Mouse (Mus musculus): ENCODE results near the gene Rars. TPM values are rescaled to one million over a fixed set of nuclear protein-coding genes. Genes with fewer than 3 reads are reported as not detected.
"Not testable (repeated sequence)": the region's sequence is repeated elsewhere in the genome, so short reads cannot be mapped to it uniquely, and the experiment has no call there.

Gene Rars
- polyA plus RNA-seq, 1 experiment from 2014 or later, result 34.4 TPM

DNA sequence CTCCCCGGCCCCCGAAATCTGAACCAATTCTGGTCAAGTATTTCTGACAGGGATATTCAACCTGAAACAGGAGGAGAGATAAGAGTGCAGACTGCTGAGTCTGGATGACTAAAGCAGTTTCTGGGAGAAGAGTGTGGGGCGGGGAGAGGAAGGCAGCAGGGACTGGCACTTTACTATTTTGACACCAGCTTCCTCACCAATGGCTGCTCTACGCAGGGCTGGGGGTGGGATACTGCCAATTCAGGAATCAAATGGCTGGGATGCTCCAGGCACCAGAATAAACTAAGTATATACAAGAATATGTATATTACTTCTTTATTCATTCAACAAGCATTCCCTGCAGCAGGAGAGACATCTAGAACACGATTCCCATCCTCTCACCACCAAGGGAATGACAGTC lies 29.3 kb upstream of the Rars start:
- Histone ChIP-seq H3K4me1 (ENCODE audit: control insufficient read depth, low read depth, low read length) (no peaks in the 10 kb centered on the region), H3K27me3 (ENCODE audit: control insufficient read depth, insufficient read depth, low read depth, low read length) (no peaks in the 10 kb centered on the region), H3K9me3 (replicated peaks; ENCODE audit: control insufficient read depth, low read length) (no peaks in the 10 kb centered on the region), H3K4me2 (ENCODE audit: low read depth, low read length) (no peak overlapping the region), H3K36me3 (ENCODE audit: control insufficient read depth, insufficient read depth) (no peaks in the 10 kb centered on the region), H3K4me3 (ENCODE audit: low read depth, low read length) (no peak overlapping the region), H3K27ac (ENCODE audit: low read length) (no peak overlapping the region), H3K9ac (ENCODE audit: low read depth, low read length) (no peak overlapping the region)
- 66% methylated on average over 5 of the region's 5 CpGs for WGBS (ENCODE audit: insufficient replicate concordance)
- ATAC-seq (ENCODE audit: low read depth), result no peak

DNA sequence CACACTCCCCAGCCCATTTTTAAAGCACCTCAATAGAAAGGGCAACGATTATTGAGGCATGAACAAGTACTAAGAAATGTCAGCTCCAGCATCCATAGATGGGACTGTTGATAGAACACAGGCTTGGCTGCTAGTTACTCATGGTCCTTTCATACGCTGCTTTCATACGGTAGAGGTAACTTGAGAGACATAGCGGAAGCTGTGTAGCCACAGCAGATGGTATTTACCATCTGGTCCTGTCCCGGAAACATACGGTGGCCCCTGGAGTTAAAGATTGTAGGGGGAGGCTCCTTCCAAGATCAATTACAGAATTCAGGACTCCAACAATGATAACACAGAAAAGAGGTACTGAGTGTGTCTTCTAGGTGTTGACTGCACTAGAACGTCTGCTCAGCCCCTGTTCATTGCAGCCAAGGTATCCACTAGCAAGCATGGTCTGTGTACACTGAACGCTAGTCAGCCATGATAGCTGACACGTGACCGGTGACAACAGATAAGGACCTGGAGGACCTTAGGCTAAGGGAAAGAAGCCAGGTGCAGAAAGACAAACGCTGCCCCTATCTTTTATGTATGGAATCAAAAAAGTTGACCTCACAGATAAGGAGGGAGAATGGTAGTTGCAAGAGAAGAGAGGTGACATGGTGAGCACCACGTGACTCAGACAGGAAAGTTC lies 23.2 kb upstream of the Rars start:
- WGBS (ENCODE audit: insufficient replicate concordance), result 58% methylated on average over 12 of the region's 12 CpGs
- no peak for ATAC-seq (ENCODE audit: low read depth)
- H3K4me2 ChIP-seq (ENCODE audit: low read depth, low read length), result no peak overlapping the region

DNA sequence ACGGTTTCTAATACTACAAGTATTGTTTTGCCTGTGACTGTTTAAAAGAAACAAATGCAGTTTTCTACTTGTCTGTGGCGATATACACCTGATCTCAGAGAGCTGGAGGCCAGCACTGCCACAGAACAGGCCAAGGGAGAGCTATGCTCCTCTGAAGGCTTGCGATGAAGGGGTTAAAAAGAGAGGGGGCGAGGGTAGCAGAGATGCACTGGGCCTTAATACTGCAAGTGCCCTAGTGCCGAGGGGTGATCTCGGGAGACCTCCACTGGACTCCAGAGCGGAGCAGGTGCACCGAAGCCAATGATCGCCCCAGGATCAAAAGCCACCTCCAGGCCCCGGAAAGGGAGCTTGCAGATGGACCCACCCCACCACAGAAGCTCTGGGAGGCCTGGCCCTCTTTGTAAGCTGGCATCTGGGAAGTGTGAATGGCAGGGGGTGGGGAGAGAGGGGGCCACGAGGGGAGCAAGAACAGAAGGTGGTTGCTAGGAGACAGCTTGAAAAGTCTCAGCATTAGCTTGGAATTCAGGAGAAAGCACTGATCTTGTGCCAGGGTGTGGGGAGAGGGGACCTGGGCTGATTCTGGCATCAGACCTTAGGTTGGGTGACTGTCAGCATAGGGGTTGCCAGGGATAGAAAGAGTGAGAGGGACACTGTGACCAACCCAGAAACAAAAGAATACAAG lies 22.2 kb upstream of the Rars start:
- ATAC-seq (ENCODE audit: low read depth), result no peak
- H3K4me3 ChIP-seq (ENCODE audit: low read depth, low read length), result no peak overlapping the region
- no peak overlapping the region for H3K4me2 ChIP-seq (ENCODE audit: low read depth, low read length)
- H3K9me3 ChIP-seq (replicated peaks; ENCODE audit: control insufficient read depth, low read length), result no peaks in the 10 kb centered on the region
- H3K9ac ChIP-seq (ENCODE audit: low read depth, low read length), result no peak overlapping the region
- WGBS (ENCODE audit: insufficient replicate concordance), result 52% methylated on average over 11 of the region's 11 CpGs
- no peaks in the 10 kb centered on the region for H3K27me3 ChIP-seq (ENCODE audit: control insufficient read depth, insufficient read depth, low read depth, low read length)
- no peaks in the 10 kb centered on the region; the same call in 1 of the 2 replicates for H3K36me3 ChIP-seq (ENCODE audit: control insufficient read depth, insufficient read depth)
- no peak overlapping the region for H3K27ac ChIP-seq (ENCODE audit: low read length)
- no peaks in the 10 kb centered on the region for H3K4me1 ChIP-seq (ENCODE audit: control insufficient read depth, low read depth, low read length)

More for the DNA sequence above, 23.2 kb upstream of the Rars start:
- no peak overlapping the region for H3K27ac ChIP-seq (ENCODE audit: low read length)
- H3K4me3 ChIP-seq (ENCODE audit: low read depth, low read length), result no peak overlapping the region
- H3K4me1 ChIP-seq (ENCODE audit: control insufficient read depth, low read depth, low read length), result no peaks in the 10 kb centered on the region
- no peak overlapping the region for H3K9ac ChIP-seq (ENCODE audit: low read depth, low read length)
- no peaks in the 10 kb centered on the region for H3K9me3 ChIP-seq (replicated peaks; ENCODE audit: control insufficient read depth, low read length)
- no peaks in the 10 kb centered on the region; the same call in 1 of the 2 replicates for H3K36me3 ChIP-seq (ENCODE audit: control insufficient read depth, insufficient read depth)
- H3K27me3 ChIP-seq (ENCODE audit: control insufficient read depth, insufficient read depth, low read depth, low read length), result no peaks in the 10 kb centered on the region

DNA sequence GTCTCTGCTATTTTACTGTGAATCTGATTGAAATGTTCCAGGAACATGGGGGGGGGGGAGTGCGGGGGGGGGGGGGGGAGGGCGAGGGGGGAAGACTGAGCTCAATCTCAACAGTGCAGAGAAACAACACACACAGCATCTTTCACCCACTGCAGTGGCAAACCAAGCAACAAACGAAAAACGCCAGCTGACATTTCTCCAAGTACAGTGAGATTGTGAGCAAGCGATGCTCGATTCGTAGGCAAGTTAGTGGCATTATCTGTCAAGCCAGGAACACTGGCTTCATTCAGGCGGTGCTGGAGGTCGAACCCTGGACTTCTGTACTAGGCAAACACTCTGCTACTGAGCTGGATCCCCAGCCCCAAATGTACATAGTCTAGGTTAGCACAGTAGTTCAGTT lies 21.3 kb upstream of the Rars start:
- no peak overlapping the region for H3K9ac ChIP-seq (ENCODE audit: low read depth, low read length)
- H3K4me3 ChIP-seq (ENCODE audit: low read depth, low read length), result no peak overlapping the region
- no peak overlapping the region for H3K4me2 ChIP-seq (ENCODE audit: low read depth, low read length)
- no peaks in the 10 kb centered on the region for H3K4me1 ChIP-seq (ENCODE audit: control insufficient read depth, low read depth, low read length)
- 65% methylated on average over 7 of the region's 9 CpGs for WGBS (ENCODE audit: insufficient replicate concordance)
- no peaks in the 10 kb centered on the region for H3K9me3 ChIP-seq (replicated peaks; ENCODE audit: control insufficient read depth, low read length)
- H3K36me3 ChIP-seq (ENCODE audit: control insufficient read depth, insufficient read depth), result no peaks in the 10 kb centered on the region; the same call in 1 of the 2 replicates
- ATAC-seq (ENCODE audit: low read depth), result no peak
- H3K27ac ChIP-seq (ENCODE audit: low read length), result no peak overlapping the region
- no peaks in the 10 kb centered on the region for H3K27me3 ChIP-seq (ENCODE audit: control insufficient read depth, insufficient read depth, low read depth, low read length)

DNA sequence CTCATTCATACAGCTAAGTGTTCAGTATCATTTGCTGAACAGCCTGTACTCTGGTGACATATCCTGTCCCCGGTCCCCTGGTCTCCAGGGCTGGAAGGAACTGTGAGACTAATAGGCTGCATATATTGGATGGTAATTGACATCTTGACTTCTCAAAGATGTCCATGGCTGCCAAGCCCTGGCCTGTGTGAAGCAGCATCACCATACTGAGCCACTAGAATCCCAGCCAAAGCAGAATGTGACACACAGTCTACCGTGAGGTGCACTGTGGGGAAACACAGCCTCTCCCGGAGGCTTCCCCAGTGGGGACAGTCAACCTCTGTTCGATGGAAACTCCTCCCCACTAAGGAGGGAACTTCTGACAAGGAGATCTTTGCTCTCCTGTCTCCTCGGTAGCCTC lies 20.6 kb upstream of the Rars start:
- ATAC-seq (ENCODE audit: low read depth), result no peak

DNA sequence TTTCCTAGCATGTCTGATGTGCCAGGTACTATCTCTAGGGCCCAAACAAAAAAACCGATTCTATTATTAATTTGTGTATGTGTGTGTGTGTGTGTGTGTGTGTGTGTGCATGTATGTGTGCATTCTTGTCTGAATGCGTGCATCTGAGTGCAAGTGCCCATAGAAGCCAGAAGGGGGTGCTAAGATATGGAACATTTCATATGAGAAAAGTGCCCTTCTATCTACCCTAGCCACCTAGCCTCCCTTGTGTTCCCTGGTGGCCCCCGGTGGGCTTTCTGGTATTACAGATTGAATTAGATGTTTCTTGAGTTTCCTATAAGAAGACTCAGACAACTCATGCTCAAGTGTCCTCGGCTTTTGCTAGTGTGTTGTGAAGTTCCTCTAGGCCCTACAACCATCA lies 19.3 kb upstream of the Rars start:
- Histone ChIP-seq H3K36me3 (ENCODE audit: control insufficient read depth, insufficient read depth) (no peaks in the 10 kb centered on the region; the same call in 1 of the 2 replicates), H3K9ac (ENCODE audit: low read depth, low read length) (no peak overlapping the region), H3K27me3 (ENCODE audit: control insufficient read depth, insufficient read depth, low read depth, low read length) (no peaks in the 10 kb centered on the region), H3K9me3 (replicated peaks; ENCODE audit: control insufficient read depth, low read length) (no peaks in the 10 kb centered on the region), H3K27ac (ENCODE audit: low read length) (no peak overlapping the region), H3K4me2 (ENCODE audit: low read depth, low read length) (no peak overlapping the region), H3K4me3 (ENCODE audit: low read depth, low read length) (no peak overlapping the region), H3K4me1 (ENCODE audit: control insufficient read depth, low read depth, low read length) (no peaks in the 10 kb centered on the region)
- ATAC-seq (ENCODE audit: low read depth), result no peak
- WGBS (ENCODE audit: insufficient replicate concordance), result 82% methylated on average over 4 of the region's 4 CpGs

More for the DNA sequence above, 20.6 kb upstream of the Rars start:
- 72% methylated on average over 5 of the region's 5 CpGs for WGBS (ENCODE audit: insufficient replicate concordance)
- no peaks in the 10 kb centered on the region; the same call in 1 of the 2 replicates for H3K36me3 ChIP-seq (ENCODE audit: control insufficient read depth, insufficient read depth)
- H3K9me3 ChIP-seq (replicated peaks; ENCODE audit: control insufficient read depth, low read length), result no peaks in the 10 kb centered on the region
- H3K4me1 ChIP-seq (ENCODE audit: control insufficient read depth, low read depth, low read length), result no peaks in the 10 kb centered on the region
- no peak overlapping the region for H3K9ac ChIP-seq (ENCODE audit: low read depth, low read length)
- H3K4me3 ChIP-seq (ENCODE audit: low read depth, low read length), result no peak overlapping the region
- H3K27me3 ChIP-seq (ENCODE audit: control insufficient read depth, insufficient read depth, low read depth, low read length), result no peaks in the 10 kb centered on the region
- no peak overlapping the region for H3K27ac ChIP-seq (ENCODE audit: low read length)
- H3K4me2 ChIP-seq (ENCODE audit: low read depth, low read length), result no peak overlapping the region

DNA sequence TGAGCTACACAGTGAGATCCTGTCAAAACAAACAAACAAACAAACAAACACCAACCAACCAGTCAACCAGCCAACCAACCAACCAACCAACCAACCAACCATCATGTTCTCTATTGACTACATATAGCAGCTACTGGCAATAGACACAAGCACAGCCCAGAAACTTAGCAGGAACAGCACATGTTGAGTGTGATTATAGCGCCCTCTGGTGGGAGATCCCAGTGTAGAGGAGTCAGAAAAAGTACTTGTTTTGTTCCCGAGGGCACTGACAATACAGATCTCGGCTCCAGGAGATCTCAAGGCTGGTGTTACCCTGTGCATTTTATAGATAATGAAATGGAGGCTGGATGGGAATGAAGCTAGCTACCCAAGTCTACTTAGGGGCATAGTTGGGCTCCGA lies 18.4 kb upstream of the Rars start:
- Histone ChIP-seq H3K27me3 (ENCODE audit: control insufficient read depth, insufficient read depth, low read depth, low read length) (no peaks in the 10 kb centered on the region), H3K4me2 (ENCODE audit: low read depth, low read length) (no peak overlapping the region), H3K4me3 (ENCODE audit: low read depth, low read length) (no peak overlapping the region), H3K36me3 (ENCODE audit: control insufficient read depth, insufficient read depth) (no peaks in the 10 kb centered on the region; the same call in 1 of the 2 replicates), H3K27ac (ENCODE audit: low read length) (no peak overlapping the region), H3K9me3 (replicated peaks; ENCODE audit: control insufficient read depth, low read length) (no peaks in the 10 kb centered on the region), H3K4me1 (ENCODE audit: control insufficient read depth, low read depth, low read length) (no peaks in the 10 kb centered on the region), H3K9ac (ENCODE audit: low read depth, low read length) (no peak overlapping the region)
- ATAC-seq (ENCODE audit: low read depth), result no peak
- WGBS (ENCODE audit: insufficient replicate concordance), result 38% methylated on average over 4 of the region's 4 CpGs

DNA sequence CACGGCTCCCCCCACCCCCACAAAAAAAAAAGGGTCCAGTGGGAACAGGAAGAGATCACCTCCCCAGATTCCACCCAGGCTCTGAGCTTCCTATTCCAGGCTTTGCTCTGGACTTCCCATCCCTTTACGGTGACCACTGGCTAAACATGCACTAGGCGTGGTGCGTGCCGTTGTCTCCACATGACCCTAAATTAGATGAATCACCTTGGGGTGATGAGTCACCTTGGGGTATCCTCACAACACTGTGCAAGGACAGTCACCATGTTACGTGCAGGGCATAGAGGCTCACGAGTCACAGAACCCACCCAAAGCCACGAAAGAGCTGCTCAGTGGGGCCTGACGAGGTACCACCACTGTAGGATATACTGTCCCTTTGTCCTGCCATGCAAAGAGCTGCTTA lies 10.0 kb upstream of the Rars start:
- H3K36me3 ChIP-seq (ENCODE audit: control insufficient read depth, insufficient read depth), result no peaks in the 10 kb centered on the region
- 65% methylated on average over 9 of the region's 9 CpGs for WGBS (ENCODE audit: insufficient replicate concordance)
- no peak overlapping the region for H3K9ac ChIP-seq (ENCODE audit: low read depth, low read length)
- H3K27ac ChIP-seq (ENCODE audit: low read length), result no peak overlapping the region
- H3K27me3 ChIP-seq (ENCODE audit: control insufficient read depth, insufficient read depth, low read depth, low read length), result no peaks in the 10 kb centered on the region
- no peak for ATAC-seq (ENCODE audit: low read depth)
- H3K4me1 ChIP-seq (ENCODE audit: control insufficient read depth, low read depth, low read length), result no peaks in the 10 kb centered on the region
- no peak overlapping the region for H3K4me3 ChIP-seq (ENCODE audit: low read depth, low read length)
- no peak overlapping the region for H3K4me2 ChIP-seq (ENCODE audit: low read depth, low read length)
- no peaks in the 10 kb centered on the region for H3K9me3 ChIP-seq (replicated peaks; ENCODE audit: control insufficient read depth, low read length)

DNA sequence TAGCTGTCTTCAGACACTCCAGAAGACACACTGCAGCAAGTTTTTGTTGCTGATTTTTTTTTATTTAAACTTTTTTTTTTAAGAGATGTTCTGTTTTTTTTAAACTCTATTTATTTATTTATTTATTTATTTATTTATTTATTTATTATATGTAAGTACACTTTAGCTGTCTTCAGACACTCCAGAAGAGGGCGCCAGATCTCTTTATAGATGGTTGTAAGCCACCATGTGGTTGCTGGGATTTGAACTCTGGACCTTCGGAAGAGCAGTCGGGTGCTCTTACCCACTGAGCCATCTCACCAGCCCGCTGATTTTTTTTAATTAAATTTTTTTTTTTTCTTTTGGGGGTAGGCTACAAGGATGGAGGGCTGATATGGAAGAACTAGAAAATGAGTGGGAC lies 8.3 kb upstream of the Rars start:
- H3K4me1 ChIP-seq (ENCODE audit: control insufficient read depth, low read depth, low read length); H3K36me3 ChIP-seq (ENCODE audit: control insufficient read depth, insufficient read depth); H3K4me2 ChIP-seq (ENCODE audit: low read depth, low read length); H3K27ac ChIP-seq (ENCODE audit: low read length); H3K27me3 ChIP-seq (ENCODE audit: control insufficient read depth, insufficient read depth, low read depth, low read length); H3K4me3 ChIP-seq (ENCODE audit: low read depth, low read length); ATAC-seq (ENCODE audit: low read depth); H3K9me3 ChIP-seq (replicated peaks; ENCODE audit: control insufficient read depth, low read length); H3K9ac ChIP-seq (ENCODE audit: low read depth, low read length): not testable (repeated sequence)
- 65% methylated on average over 4 of the region's 4 CpGs for WGBS (ENCODE audit: insufficient replicate concordance)
